Mouse (Mus musculus): ENCODE measurements around the gene Ppp1r14c. TPM values are rescaled to one million over a fixed set of nuclear protein-coding genes. Genes with fewer than 3 reads are reported as not detected.
A peak's percentile ranks its signal among the peaks of the same experiment; 100 is the strongest.

Ppp1r14c gene
- polyA plus RNA-seq, 1 experiment from 2014 or later, result 66.5 TPM

- Histone ChIP-seq H3K36me3 (no peaks in the 10 kb centered on the region), H3K27ac (replicated peaks) (peak overlapping the region; percentile 90), H3K4me2 (peak overlapping the region; percentile 79), H3K9me3 (replicated peaks) (no peaks in the 10 kb centered on the region), H3K4me3 (replicated peaks) (peak overlapping the region; percentile 82), H3K9ac (replicated peaks) (peak overlapping the region; percentile 79), H3K27me3 (replicated peaks) (no peaks in the 10 kb centered on the region), H3K4me1 (peaks cover 13% of the 10 kb centered on the region)
- ATAC-seq (ENCODE audit: low FRiP score), result peak; percentile 11; the same call in 1 of the 2 replicates
- 21% methylated on average over 11 of the region's 11 CpGs for WGBS
Observed at GRCm38 (mm10) chr10:3367440-3367839, 1.6 kb downstream of the Ppp1r14c start.

- Histone ChIP-seq H3K4me1 (no peaks in the 10 kb centered on the region), H3K4me3 (replicated peaks) (no peak overlapping the region), H3K27me3 (replicated peaks) (no peaks in the 10 kb centered on the region), H3K36me3 (0 out of 2 replicates have a peak, but pooled peaks cover 1% of the 10 kb centered on the region), H3K9ac (replicated peaks) (no peak overlapping the region), H3K4me2 (no peak overlapping the region), H3K9me3 (replicated peaks) (no peaks in the 10 kb centered on the region), H3K27ac (replicated peaks) (no peak overlapping the region)
- ATAC-seq (ENCODE audit: low FRiP score), result no peak
- 69% methylated on average over 3 of the region's 3 CpGs for WGBS
Observed at GRCm38 (mm10) chr10:3383176-3383575, 17.3 kb downstream of the Ppp1r14c start.

- Histone ChIP-seq H3K36me3 (no peaks in the 10 kb centered on the region), H3K9me3 (replicated peaks) (no peaks in the 10 kb centered on the region), H3K4me2 (no peak overlapping the region), H3K27me3 (replicated peaks) (no peaks in the 10 kb centered on the region), H3K27ac (replicated peaks) (no peak overlapping the region), H3K9ac (replicated peaks) (no peak overlapping the region), H3K4me1 (0 out of 2 replicates have a peak, but pooled peaks cover 21% of the 10 kb centered on the region), H3K4me3 (replicated peaks) (no peak overlapping the region)
- 90% methylated on average over 4 of the region's 4 CpGs for WGBS
- ATAC-seq (ENCODE audit: low FRiP score), result no peak
Observed at GRCm38 (mm10) chr10:3392251-3392650, 26.4 kb downstream of the Ppp1r14c start.

GRCm38 (mm10) chr10:3393548-3393947, 27.7 kb downstream of the Ppp1r14c start:
- Histone ChIP-seq H3K27ac (replicated peaks) (no peak overlapping the region), H3K4me1 (peaks cover 33% of the 10 kb centered on the region), H3K27me3 (replicated peaks) (no peaks in the 10 kb centered on the region), H3K36me3 (no peaks in the 10 kb centered on the region), H3K9me3 (replicated peaks) (no peaks in the 10 kb centered on the region), H3K9ac (replicated peaks) (no peak overlapping the region), H3K4me2 (no peak overlapping the region), H3K4me3 (replicated peaks) (no peak overlapping the region)
- 93% methylated on average over 4 of the region's 4 CpGs for WGBS
- ATAC-seq (ENCODE audit: low FRiP score), result no peak

- no peak overlapping the region for H3K4me3 ChIP-seq (replicated peaks)
- no peaks in the 10 kb centered on the region for H3K9me3 ChIP-seq (replicated peaks)
- peaks cover 34% of the 10 kb centered on the region for H3K4me1 ChIP-seq
- H3K9ac ChIP-seq (replicated peaks), result no peak overlapping the region
- no peak overlapping the region for H3K4me2 ChIP-seq
- H3K27ac ChIP-seq (replicated peaks), result peak overlapping the region; percentile 60; the same call in 1 of the 2 replicates
- no peaks in the 10 kb centered on the region for H3K27me3 ChIP-seq (replicated peaks)
- no peaks in the 10 kb centered on the region for H3K36me3 ChIP-seq
- WGBS, result 38% methylated on average over 5 of the region's 5 CpGs
- peak; percentile 51 for ATAC-seq (ENCODE audit: low FRiP score)
Observed at GRCm38 (mm10) chr10:3394193-3394592, 28.3 kb downstream of the Ppp1r14c start.

GRCm38 (mm10) chr10:3394671-3395288, 28.9 kb downstream of the Ppp1r14c start:
- Histone ChIP-seq H3K27ac (replicated peaks) (peak overlapping the region; percentile 60), H3K9me3 (replicated peaks) (no peaks in the 10 kb centered on the region), H3K4me1 (peaks cover 34% of the 10 kb centered on the region), H3K27me3 (replicated peaks) (no peaks in the 10 kb centered on the region), H3K4me2 (no peak overlapping the region), H3K4me3 (replicated peaks) (no peak overlapping the region), H3K36me3 (no peaks in the 10 kb centered on the region), H3K9ac (replicated peaks) (no peak overlapping the region)
- WGBS, result 72% methylated on average over 4 of the region's 4 CpGs
- ATAC-seq (ENCODE audit: low FRiP score), result 0 out of 2 replicates have a peak, but pooled peaks have one; percentile 19

- Histone ChIP-seq H3K4me2 (no peak overlapping the region), H3K4me3 (replicated peaks) (no peak overlapping the region), H3K9me3 (replicated peaks) (no peaks in the 10 kb centered on the region), H3K4me1 (peaks cover 34% of the 10 kb centered on the region), H3K9ac (replicated peaks) (no peak overlapping the region), H3K36me3 (no peaks in the 10 kb centered on the region), H3K27ac (replicated peaks) (peak overlapping the region; percentile 60), H3K27me3 (replicated peaks) (no peaks in the 10 kb centered on the region)
- no peak for ATAC-seq (ENCODE audit: low FRiP score)
- 89% methylated on average over 12 of the region's 12 CpGs for WGBS
Observed at GRCm38 (mm10) chr10:3395341-3395931, 29.6 kb downstream of the Ppp1r14c start.

GRCm38 (mm10) chr10:3396008-3396795, 30.3 kb downstream of the Ppp1r14c start:
- no peak for ATAC-seq (ENCODE audit: low FRiP score)
- no peaks in the 10 kb centered on the region for H3K9me3 ChIP-seq (replicated peaks)
- peaks cover 34% of the 10 kb centered on the region for H3K4me1 ChIP-seq
- 0 out of 2 replicates have a peak overlapping the region, but pooled peaks have one; percentile 37 for H3K27ac ChIP-seq (replicated peaks)
- no peak overlapping the region for H3K4me2 ChIP-seq
- H3K4me3 ChIP-seq (replicated peaks), result no peak overlapping the region
- no peaks in the 10 kb centered on the region for H3K36me3 ChIP-seq
- no peaks in the 10 kb centered on the region for H3K27me3 ChIP-seq (replicated peaks)
- no peak overlapping the region for H3K9ac ChIP-seq (replicated peaks)
- WGBS, result 77% methylated on average over 10 of the region's 10 CpGs

- Histone ChIP-seq H3K4me1 (peaks cover 34% of the 10 kb centered on the region), H3K9me3 (replicated peaks) (no peaks in the 10 kb centered on the region), H3K27ac (replicated peaks) (peak overlapping the region; percentile 66; the same call in 1 of the 2 replicates), H3K9ac (replicated peaks) (no peak overlapping the region), H3K4me2 (no peak overlapping the region), H3K27me3 (replicated peaks) (no peaks in the 10 kb centered on the region), H3K4me3 (replicated peaks) (no peak overlapping the region), H3K36me3 (no peaks in the 10 kb centered on the region)
- ATAC-seq (ENCODE audit: low FRiP score), result no peak
- 80% methylated on average over 3 of the region's 3 CpGs for WGBS
Observed at GRCm38 (mm10) chr10:3397406-3397805, 31.5 kb downstream of the Ppp1r14c start.

GRCm38 (mm10) chr10:3398051-3398450, 32.2 kb downstream of the Ppp1r14c start:
- Histone ChIP-seq H3K9ac (replicated peaks) (no peak overlapping the region), H3K4me3 (replicated peaks) (no peak overlapping the region), H3K27me3 (replicated peaks) (no peaks in the 10 kb centered on the region), H3K4me2 (no peak overlapping the region), H3K36me3 (no peaks in the 10 kb centered on the region), H3K27ac (replicated peaks) (peak overlapping the region; percentile 66), H3K4me1 (peaks cover 37% of the 10 kb centered on the region), H3K9me3 (replicated peaks) (no peaks in the 10 kb centered on the region)
- ATAC-seq (ENCODE audit: low FRiP score), result no peak
- 57% methylated on average over 5 of the region's 5 CpGs for WGBS

- no peak overlapping the region for H3K4me2 ChIP-seq
- peaks cover 25% of the 10 kb centered on the region for H3K4me1 ChIP-seq
- H3K27me3 ChIP-seq (replicated peaks), result no peaks in the 10 kb centered on the region
- H3K9ac ChIP-seq (replicated peaks), result no peak overlapping the region
- no peak overlapping the region for H3K4me3 ChIP-seq (replicated peaks)
- H3K27ac ChIP-seq (replicated peaks), result no peak overlapping the region
- 78% methylated on average over 5 of the region's 5 CpGs for WGBS
- no peaks in the 10 kb centered on the region for H3K9me3 ChIP-seq (replicated peaks)
- ATAC-seq (ENCODE audit: low FRiP score), result no peak
- H3K36me3 ChIP-seq, result no peaks in the 10 kb centered on the region
Observed at GRCm38 (mm10) chr10:3402284-3402683, 36.4 kb downstream of the Ppp1r14c start.
